Mouse (Mus musculus): Measurements from ENCODE around the gene Fam160a2.
"Not testable (repeated sequence)": the region's sequence is repeated elsewhere in the genome, so short reads cannot be mapped to it uniquely, and the experiment has no call there.

Gene Fam160a2

GRCm38 (mm10) chr7:105394606-105395005 lies 5.2 kb downstream of the Fam160a2 start:
- in situ Hi-C loops (cut with MseI, MboI), result no loop called here

- in situ Hi-C loops (cut with MseI, MboI), result no loop called here
Measured at GRCm38 (mm10) chr7:105390236-105390635, 9.6 kb downstream of the Fam160a2 start.

GRCm38 (mm10) chr7:105387696-105388095 lies 12.2 kb downstream of the Fam160a2 start:
- in situ Hi-C loops (cut with MseI, MboI), result no loop called here

DNA sequence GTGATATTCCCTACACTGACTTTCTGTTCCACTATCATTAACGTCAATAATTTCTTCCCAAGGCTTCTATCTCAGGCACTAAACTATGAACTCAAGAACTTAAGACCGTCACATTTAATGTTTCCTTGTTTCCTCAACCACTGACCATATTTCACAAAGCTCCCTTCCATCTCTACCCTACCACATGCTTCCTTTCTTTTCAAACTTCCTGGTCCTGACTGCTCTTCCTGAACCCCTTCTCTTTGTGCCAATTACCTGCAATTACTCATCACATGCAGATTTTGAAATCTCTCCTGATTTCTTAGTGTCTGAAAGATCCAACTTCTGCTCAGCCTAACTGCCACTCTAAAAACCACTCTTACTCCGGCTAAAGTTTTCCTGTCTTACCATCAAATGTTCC lies 19.5 kb downstream of the Fam160a2 start:
- in situ Hi-C loops (cut with MseI, MboI), result no loop called here

DNA sequence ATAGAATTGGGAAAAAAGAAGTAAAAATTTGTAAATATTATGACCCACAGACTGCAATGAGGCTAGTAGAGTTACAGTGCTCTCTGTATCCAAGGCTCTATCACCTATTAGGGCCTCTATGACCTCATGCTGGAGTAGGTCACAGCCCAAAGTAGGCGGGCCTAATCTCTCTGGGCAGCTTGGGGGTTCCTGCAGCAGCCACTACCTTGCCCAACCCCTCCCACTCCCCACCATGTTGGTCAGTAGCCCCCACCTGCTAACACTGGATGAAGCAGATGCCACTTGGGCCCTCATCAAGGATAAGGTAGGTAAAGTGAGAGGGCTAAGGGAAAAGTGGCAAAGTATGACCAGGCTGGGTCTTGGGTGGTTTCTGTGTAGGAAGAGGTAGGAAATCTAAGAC lies 25.0 kb downstream of the Fam160a2 start, which contains the start of gene Gm5901:
Gm5901 (plus strand) TSS at position 173 of the 400 bp plus-strand sequence.
- in situ Hi-C loops (cut with MseI, MboI), result loop anchor here in 1 of 2 experiments (5.0 kb wide), 1 partner anchor 48 kb away; no protein-coding TSS in a partner anchor

- in situ Hi-C loops (cut with MseI, MboI), result no loop called here
Measured at GRCm38 (mm10) chr7:105373976-105374375, 25.9 kb downstream of the Fam160a2 start.

- in situ Hi-C loops (cut with MseI, MboI), result no loop called here
Measured at GRCm38 (mm10) chr7:105373509-105373908, 26.3 kb downstream of the Fam160a2 start.

DNA sequence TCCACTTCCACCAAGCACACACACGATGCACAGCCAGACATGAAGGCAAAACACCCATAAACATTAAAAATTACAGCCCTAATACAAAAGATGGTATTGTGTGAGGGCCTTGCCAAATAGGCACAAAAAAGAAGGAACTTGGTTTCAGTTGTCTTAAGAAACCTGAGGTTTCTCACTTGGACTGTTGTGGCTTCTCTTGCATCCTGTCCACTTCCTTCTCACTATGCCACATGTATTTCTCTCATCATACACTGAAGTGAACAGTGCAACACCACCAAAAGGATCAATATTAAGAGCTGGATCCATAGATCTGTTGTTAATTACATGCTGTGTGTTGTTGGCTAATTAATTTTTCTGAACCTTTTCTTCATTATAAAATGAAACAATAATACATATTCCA lies 26.9 kb downstream of the Fam160a2 start:
- in situ Hi-C loops (cut with MseI, MboI), result no loop called here

GRCm38 (mm10) chr7:105368521-105368920 lies 31.3 kb downstream of the Fam160a2 start:
- in situ Hi-C loops (cut with MseI, MboI), result no loop called here

GRCm38 (mm10) chr7:105367930-105368329 lies 31.9 kb downstream of the Fam160a2 start, which contains the start of gene Olfr692:
Olfr692 (plus strand) TSS chr7:105368230.
- in situ Hi-C loops (cut with MseI, MboI), result no loop called here

DNA sequence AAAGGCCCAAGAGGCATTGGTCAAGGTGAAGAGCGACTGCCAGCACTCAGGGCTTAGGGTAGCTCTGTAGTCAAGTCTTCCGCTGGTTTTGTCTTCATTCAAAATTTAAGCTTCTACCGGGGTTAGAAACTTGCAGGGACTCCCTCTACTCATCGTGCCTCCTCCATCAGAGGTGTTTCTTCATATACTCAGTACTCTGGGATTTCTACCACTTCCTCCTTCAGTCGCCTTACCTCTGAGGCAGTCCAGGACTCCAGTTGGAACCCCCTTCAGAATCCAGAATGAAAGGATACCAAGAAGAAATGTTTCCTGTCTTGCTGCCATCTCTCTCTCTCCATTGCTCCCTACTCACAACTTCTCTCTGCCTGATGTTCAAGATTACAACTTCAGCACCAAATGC lies 32.6 kb downstream of the Fam160a2 start:
- in situ Hi-C loops (cut with MseI, MboI), result no loop called here

DNA sequence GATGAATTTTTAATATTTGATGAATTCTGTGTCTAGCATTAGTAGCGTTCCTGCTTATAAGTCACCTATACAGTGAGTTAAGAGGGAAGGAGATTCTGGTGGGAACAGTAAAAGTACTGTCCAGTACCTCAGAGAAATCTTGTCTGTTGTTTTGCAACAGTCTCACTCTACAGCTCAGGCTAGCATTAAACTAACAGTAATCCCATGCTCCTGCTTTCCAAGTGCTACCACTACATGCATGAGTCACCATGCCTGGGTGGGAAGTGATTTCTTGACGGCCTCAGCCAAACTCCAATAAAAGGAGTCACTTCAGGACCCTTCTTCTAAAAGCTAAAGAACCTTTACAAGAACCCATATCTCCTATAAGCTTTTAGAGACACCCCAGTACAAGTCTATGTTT lies 38.1 kb downstream of the Fam160a2 start:
- in situ Hi-C loops (cut with MseI, MboI), result no loop called here

GRCm38 (mm10) chr7:105356487-105356886 lies 43.4 kb downstream of the Fam160a2 start:
- in situ Hi-C loops (cut with MseI, MboI), result not testable (repeated sequence)

- in situ Hi-C loops (cut with MseI, MboI), result not testable (repeated sequence)
Measured at GRCm38 (mm10) chr7:105356064-105356463, 43.8 kb downstream of the Fam160a2 start.

- in situ Hi-C loops (cut with MseI, MboI), result no loop called here
Measured at GRCm38 (mm10) chr7:105342752-105343151, 57.1 kb downstream of the Fam160a2 start.

GRCm38 (mm10) chr7:105342170-105342569 lies 57.7 kb downstream of the Fam160a2 start, which contains the start of gene Olfr691:
Olfr691 (minus strand) TSS chr7:105342270.
- in situ Hi-C loops (cut with MseI, MboI), result no loop called here

DNA sequence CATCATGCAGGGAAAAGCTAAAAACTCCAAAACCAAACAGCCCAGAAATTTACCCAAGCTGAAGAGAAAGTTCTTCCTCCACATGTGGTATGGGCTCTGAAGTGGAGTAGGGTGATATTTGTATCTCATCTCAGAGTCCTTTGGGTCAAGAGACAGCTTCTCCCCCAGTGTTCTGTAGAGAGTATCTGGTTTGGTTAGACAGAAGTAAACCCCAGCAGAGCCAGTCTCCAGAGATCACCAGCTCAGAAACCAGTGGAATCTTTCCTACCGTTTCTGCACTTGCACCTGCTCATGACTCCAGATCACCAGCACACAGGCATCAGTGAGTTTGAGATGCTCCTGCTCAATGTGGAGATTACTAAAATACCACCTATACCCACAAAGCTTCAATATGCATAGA lies 65.8 kb downstream of the Fam160a2 start, which contains the start of gene Olfr690:
Olfr690 (minus strand) TSS at position 101 of the 400 bp plus-strand sequence.
- in situ Hi-C loops (cut with MseI, MboI), result no loop called here

GRCm38 (mm10) chr7:105325302-105325701 lies 74.6 kb downstream of the Fam160a2 start:
- in situ Hi-C loops (cut with MseI, MboI), result loop anchor here in 1 of 2 experiments (5.0 kb wide), 1 partner anchor 52 kb away; the partner anchor contains the start of gene Gm5901
